Mouse (Mus musculus) ES-E14 (cell line): ENCODE results near the gene H1f0. TPM values are rescaled to one million over a fixed set of nuclear protein-coding genes. Genes with fewer than 3 reads are reported as not detected.

Source experiments
- DNase-seq: peaks from one replicate; pipeline ENCODE4 v3.0.0-alpha.2; 2013; ENCODE audit warnings: low read depth, low spot score
- H3K27ac ChIP-seq: 2 replicates; pipeline ENCODE4 v1.5.1; 2012; ENCODE audit warnings: low read depth, mild to moderate bottlenecking, low read length, moderate library complexity, mixed read lengths; ENCODE audit not compliant: poor library complexity, insufficient read depth, severe bottlenecking
- H3K36me3 ChIP-seq: 2 replicates; pipeline ENCODE4 v1.6.1; 2012; ENCODE audit warnings: mild to moderate bottlenecking, low read length, moderate library complexity, mixed read lengths; ENCODE audit not compliant: control insufficient read depth, poor library complexity, insufficient read depth, severe bottlenecking
- H3K4me1 ChIP-seq, 2 experiments: fragments of 150-350 bp in 1 of 2; sonication (generic) in 1 of 2; 2 replicates each; pipeline ENCODE4 v1.6.1; 2012; ENCODE audit warnings: low read length in 2 of 2, mild to moderate bottlenecking in 1 of 2, mixed read lengths in 1 of 2; ENCODE audit not compliant: control insufficient read depth in 2 of 2, insufficient read depth in 2 of 2, poor library complexity in 1 of 2
- H3K4me3 ChIP-seq, 2 experiments: fragments of 150-350 bp in 1 of 2; sonication (generic) in 1 of 2; 2 replicates each; pipeline ENCODE4 v1.5.1; 2012; ENCODE audit warnings: low read length in 2 of 2, low read depth in 1 of 2, mild to moderate bottlenecking in 1 of 2, mixed read lengths in 1 of 2; ENCODE audit not compliant: insufficient read depth in 1 of 2, poor library complexity in 1 of 2, severe bottlenecking in 1 of 2
- H3K9ac ChIP-seq: 2 replicates; pipeline ENCODE4 v1.6.1; 2012; ENCODE audit warnings: low read depth, mild to moderate bottlenecking, low read length, mixed read lengths; ENCODE audit not compliant: poor library complexity, insufficient read depth, severe bottlenecking
- H3K9me3 ChIP-seq: fragments of 150-350 bp; sonication (generic); 2 replicates; pipeline ENCODE4 v1.6.1; 2012; ENCODE audit warnings: low read depth, mild to moderate bottlenecking, low read length; ENCODE audit not compliant: control insufficient read depth, insufficient read depth
- CHD2 ChIP-seq: IDR thresholded peaks from 2 replicates; pipeline ENCODE4 v1.6.1; 2014; ENCODE audit warnings: mild to moderate bottlenecking, low read depth, low read length, inconsistent platforms
- HCFC1 ChIP-seq: IDR thresholded peaks from 2 replicates; pipeline ENCODE4 v1.6.1; 2012; ENCODE audit warnings: low read length, inconsistent platforms, borderline replicate concordance; ENCODE audit not compliant: insufficient read depth
- MAFK ChIP-seq: IDR thresholded peaks from 2 replicates; pipeline ENCODE4 v1.6.1; 2014; ENCODE audit warnings: mild to moderate bottlenecking, low read depth, low read length, inconsistent platforms; ENCODE audit not compliant: insufficient read depth
- ZC3H11A ChIP-seq: IDR thresholded peaks from 2 replicates; pipeline ENCODE4 v1.6.1; 2012; ENCODE audit warnings: low read depth, mild to moderate bottlenecking, inconsistent platforms, low read length, borderline replicate concordance
- ZNF384 ChIP-seq: IDR thresholded peaks from 2 replicates; pipeline ENCODE4 v1.6.1; 2012; ENCODE audit warnings: low read depth, low read length, inconsistent platforms
- in situ Hi-C, 2 experiments: fragments of 600-800 bp; cut with MboI; formaldehyde crosslinking; loops; one replicate each; pipeline ENCODE4 v1.15.1; 2025; ENCODE audit warnings: low sequenced_read_pairs in 2 of 2, inconsistent platforms in 1 of 2; ENCODE audit not compliant: unreplicated experiment in 2 of 2
- total RNA-seq: library from RNA; depleted of rRNA; stranded (reverse); fragments of 300-350 nt; gene quantifications from 2 replicates; pipeline ENCODE4 v1.2.3, GENCODE M21; 2012

Gene H1f0
- total RNA-seq, 1 experiment: 41.0 TPM

- Histone ChIP-seq H3K4me1 (no peaks in the 10 kb centered on the region), H3K4me3 (no peak overlapping the region), H3K9ac (no peak overlapping the region), H3K36me3 (peaks cover 29% of the 10 kb centered on the region; the same call in 1 of the 2 replicates), H3K27ac (no peak overlapping the region), H3K9me3 (no peaks in the 10 kb centered on the region)
- in situ Hi-C loops: no loop called here
- DNase-seq: no peak
- TF ChIP-seq ZNF384: no peak
- TF ChIP-seq MAFK: no peak
- TF ChIP-seq ZC3H11A: no peak
- no peak for TF ChIP-seq CHD2
- no peak for TF ChIP-seq HCFC1
Observed at GRCm38 (mm10) chr15:79057850-79058249, 29.6 kb downstream of the H1f0 start.

GRCm38 (mm10) chr15:79060887-79061565, 32.8 kb downstream of the H1f0 start:
- Histone ChIP-seq H3K27ac (no peak overlapping the region), H3K4me3 (no peak overlapping the region), H3K9me3 (no peaks in the 10 kb centered on the region), H3K9ac (no peak overlapping the region), H3K4me1 (peaks cover 4 to 13% of the 10 kb centered on the region in 2 experiments; a peak in 3 of 4 replicates), H3K36me3 (peaks cover 8% of the 10 kb centered on the region; the same call in 1 of the 2 replicates)
- no peak for DNase-seq
- in situ Hi-C loops: no loop called here
- TF ChIP-seq HCFC1 (no peak), ZNF384 (no peak), CHD2 (no peak), ZC3H11A (no peak), MAFK (no peak)

- Histone ChIP-seq H3K4me3 (peak within 1 kb of the TSS; percentile 72 to 95), H3K9me3 (no peaks in the 10 kb centered on the region), H3K36me3 (peaks cover 3% of the 10 kb centered on the region; the same call in 1 of the 2 replicates), H3K9ac (peak within 1 kb of the TSS; percentile 88), H3K27ac (no peak within 1 kb of the TSS), H3K4me1 (peaks cover 4 to 17% of the 10 kb centered on the region in 2 experiments; a peak in 3 of 4 replicates)
- TF ChIP-seq MAFK (no peak), HCFC1 (peak; percentile 40; the same call in 1 of the 2 replicates), ZC3H11A (no peak), CHD2 (peak; percentile 98), ZNF384 (no peak)
- peak; percentile 99 for DNase-seq
- in situ Hi-C loops: no loop called here
Observed at GRCm38 (mm10) chr15:79062376-79063159, 34.3 kb downstream of the H1f0 start, which contains the start of gene Ankrd54. Gene Ankrd54 (minus strand): TSS chr15:79062893.

GRCm38 (mm10) chr15:79063160-79063740, 35.0 kb downstream of the H1f0 start:
- in situ Hi-C loops: no loop called here
- Histone ChIP-seq H3K4me3 (peak overlapping the region; percentile 17 to 66; a peak in 3 of 4 replicates), H3K36me3 (peaks cover 3% of the 10 kb centered on the region; the same call in 1 of the 2 replicates), H3K27ac (no peak overlapping the region), H3K9me3 (no peaks in the 10 kb centered on the region), H3K9ac (peak overlapping the region; percentile 61; the same call in 1 of the 2 replicates), H3K4me1 (peaks cover 4 to 17% of the 10 kb centered on the region in 2 experiments; a peak in 3 of 4 replicates)
- no peak for DNase-seq
- no peak for TF ChIP-seq MAFK
- TF ChIP-seq HCFC1: no peak
- peak; percentile 98 for TF ChIP-seq ZNF384
- no peak; the same call in 1 of the 2 replicates for TF ChIP-seq CHD2
- no peak for TF ChIP-seq ZC3H11A
